Mouse (Mus musculus) cerebellum, adult 8-10 months (tissue): ENCODE measurements around the gene Foxd3.
"Not testable (repeated sequence)": the region's sequence is repeated elsewhere in the genome, so short reads cannot be mapped to it uniquely, and the experiment has no call there.

Experiments
- DNase-seq: peaks from one replicate; pipeline ENCODE4 v3.0.0; 2022

Gene Foxd3

DNA sequence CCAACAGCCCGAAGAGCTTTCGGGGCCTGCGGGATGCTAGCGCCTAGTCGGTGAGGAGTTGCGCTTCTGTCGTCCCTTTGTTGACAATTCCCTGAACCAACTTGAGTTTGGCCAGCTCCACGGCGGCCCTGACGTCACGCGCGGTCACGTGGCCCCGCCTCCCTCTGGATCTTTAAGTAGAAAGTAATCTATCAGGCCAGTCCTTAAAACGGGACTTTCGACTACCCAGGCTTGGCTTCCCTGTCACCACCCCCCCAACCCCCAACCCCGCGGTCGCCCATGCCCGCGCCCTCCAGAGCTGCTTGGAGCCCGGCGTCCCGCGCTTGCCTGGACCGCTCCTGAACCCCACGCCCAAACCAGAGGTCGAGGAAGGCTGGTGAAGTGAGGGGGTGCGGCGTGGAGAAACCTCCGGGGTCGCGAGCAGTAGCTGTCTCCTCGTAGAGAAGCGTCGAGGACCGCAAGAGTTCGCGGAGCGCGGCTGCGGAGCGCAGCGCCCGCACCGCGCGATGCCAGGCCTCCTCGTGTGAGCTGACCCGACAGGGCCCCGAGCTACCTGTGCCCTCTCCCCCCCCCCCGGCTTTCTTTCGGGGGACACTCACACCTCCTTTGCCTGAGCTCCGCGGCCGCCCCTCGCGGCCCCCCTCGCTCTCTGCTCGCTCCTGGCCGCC, at the start of gene Foxd3:
TSS of gene Foxd3 (plus strand) at position 363 of the 668 bp plus-strand sequence.
- DNase-seq: peak; percentile 8

DNA sequence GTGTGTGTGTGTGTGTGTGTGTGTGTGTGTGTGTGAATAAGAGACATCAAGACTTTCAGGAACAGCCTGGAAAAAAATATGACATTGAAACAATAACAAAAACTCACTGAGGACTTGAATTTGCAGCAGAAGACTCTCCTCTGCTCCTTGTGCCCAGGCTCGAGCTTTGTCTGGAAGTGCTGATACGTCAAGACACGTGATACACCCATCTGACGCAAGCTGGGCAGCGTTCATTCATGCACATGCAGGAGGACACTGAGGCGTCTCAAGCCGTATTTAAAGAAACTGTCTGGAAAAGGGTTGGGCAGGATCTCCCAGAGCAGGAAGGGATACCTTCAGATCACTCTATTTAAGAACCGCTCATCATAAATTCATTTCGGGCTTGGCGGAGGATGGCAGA, 43.9 kb upstream of the Foxd3 start:
- DNase-seq: no peak

DNA sequence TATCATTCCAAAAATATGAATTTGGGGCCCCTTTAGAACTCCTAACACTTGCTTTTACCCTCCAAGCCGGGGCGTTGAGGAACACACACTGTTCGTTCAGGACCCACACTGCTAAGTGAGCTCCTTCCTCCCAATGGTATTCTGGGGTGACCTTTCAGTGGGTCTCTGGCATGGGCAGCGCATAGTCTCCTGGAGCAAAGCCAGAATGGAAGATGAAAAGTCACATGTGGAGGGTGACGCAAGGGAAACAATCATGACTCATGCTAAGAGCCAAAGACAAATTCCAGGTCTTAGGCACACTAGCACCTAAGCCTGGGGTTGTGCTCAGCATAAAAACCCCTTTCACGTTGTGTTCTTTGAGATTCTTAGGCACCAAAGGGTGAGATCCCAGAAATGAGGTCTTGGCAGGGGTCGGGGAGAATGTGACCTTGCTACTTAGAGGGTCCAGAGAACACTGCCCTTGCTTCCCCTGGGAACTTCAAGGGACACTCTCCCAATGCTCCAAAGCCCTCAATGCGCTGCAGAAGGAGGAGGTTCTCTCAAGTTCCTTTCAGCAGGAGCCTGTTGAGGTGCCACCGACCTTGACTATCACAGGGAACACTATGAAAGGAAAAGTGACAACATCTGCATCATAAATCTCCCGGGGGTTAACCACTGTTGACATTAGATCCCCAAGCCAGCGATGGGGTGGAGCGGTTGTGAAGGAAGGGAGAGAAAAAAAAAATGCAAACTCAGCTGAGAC, 43.3 kb upstream of the Foxd3 start:
- DNase-seq: no peak

DNA sequence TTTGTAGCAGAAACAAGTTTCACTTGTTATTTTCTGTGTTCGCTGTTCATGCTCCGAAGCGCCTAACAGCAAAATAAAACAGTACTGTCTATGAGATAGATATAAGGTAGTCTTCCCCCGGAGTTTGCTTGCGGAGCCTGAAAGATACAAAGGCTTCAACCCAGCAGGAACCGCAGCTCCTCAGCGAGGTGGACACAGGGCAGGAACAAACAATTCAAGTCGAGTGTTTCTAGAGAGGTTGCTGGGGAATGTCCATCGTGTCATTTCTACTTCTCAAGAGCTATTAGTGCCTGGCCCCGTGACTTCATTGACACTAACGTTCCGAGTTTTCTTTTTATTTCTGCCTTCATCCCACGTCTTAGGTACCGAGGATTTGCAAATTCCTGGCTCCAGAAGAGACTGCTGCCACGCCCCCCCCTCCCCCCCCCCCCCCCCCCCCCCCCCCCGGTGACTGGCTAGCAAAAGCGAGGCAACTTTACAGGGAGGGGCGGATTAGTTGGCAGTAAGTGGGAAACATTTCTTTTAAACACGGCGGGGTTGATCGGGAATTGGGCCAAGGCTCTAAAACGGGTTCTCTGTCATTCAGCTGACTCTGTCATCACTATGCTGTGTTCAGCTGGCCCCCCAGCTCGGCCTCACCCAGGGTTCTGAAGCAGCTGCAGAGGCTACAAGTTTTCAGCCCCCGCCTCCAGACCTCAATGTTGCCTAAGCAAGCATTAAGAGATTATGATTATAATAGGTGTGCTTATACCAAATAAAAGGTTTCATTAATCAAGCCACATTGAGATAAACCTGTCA, 29.9 kb upstream of the Foxd3 start:
- no peak for DNase-seq

DNA sequence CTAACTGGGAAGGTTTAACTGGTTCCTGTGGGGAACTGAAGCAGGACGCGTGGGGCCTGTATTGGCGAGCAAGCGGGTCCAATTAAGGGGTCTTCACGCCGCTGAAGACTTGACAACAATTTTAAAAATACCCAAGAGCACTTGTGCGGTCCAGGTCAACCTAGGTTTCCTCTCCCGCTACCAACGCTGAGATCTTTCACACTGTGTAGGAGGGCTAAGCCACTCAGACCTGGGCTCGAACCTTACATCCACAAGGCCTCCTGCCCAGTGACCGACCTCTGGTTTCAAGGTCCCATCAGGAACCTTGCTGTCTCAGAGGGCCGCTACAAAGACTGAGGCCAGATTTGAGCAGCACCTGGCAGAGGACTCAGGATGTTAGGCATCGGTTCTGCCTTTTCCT, 29.0 kb upstream of the Foxd3 start:
- no peak for DNase-seq

DNA sequence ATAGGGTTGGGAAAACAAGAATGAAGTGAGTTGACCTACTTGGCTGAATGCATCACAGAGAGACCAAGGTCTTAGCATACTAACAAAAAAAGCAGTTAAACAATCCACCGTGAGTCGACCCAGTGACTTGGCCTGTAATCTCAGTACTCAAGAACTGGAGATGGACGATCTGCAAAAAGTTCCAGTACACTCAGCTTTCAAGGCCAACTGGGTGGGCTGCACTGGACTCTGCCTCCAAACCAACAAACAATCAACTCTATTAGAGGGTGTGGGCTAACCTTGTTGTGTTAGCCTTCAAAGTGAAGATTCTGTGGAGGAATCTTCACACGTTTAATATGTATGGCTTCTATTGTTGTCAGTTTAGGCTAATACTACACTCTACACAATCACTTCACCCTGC, 20.1 kb upstream of the Foxd3 start:
- no peak for DNase-seq

DNA sequence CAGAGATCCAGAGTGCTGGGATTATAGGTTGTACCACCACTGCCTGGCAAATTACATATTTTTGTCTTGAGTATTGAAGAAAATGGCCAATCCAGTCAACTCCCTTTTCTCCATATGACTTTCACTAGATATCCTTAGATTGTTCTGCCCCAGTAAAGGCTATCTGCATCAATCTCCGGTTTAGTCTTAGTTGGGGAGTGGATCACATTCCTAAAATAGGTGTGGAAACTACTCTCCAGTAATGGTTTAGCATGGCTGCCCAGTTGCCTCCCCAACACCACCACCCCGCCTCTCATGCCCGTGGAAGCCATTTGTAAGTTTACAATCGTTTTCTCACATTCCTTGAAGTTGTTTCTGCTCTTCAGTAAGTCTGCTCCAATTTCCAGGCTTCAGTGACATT, 19.4 kb upstream of the Foxd3 start:
- DNase-seq: no peak

DNA sequence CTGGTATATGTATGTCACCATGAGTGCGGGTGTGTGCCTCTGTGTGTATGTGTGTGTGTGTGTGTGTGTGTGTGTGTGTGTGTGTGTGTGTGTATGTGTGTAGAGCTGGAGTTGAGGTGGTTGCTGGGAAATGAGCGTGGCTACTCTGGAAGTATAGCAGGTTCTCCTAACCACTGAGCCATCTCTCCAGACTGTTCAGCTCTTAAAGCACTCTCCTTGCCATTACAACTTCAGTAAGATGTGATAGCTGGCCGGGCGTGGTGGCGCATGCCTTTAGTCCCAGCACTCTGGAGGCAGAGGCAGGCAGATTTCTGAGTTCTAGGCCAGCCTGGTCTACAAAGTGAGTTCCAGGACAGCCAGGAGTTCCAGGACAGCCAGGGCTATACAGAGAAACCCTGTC, 15.5 kb upstream of the Foxd3 start:
- DNase-seq: not testable (repeated sequence)

DNA sequence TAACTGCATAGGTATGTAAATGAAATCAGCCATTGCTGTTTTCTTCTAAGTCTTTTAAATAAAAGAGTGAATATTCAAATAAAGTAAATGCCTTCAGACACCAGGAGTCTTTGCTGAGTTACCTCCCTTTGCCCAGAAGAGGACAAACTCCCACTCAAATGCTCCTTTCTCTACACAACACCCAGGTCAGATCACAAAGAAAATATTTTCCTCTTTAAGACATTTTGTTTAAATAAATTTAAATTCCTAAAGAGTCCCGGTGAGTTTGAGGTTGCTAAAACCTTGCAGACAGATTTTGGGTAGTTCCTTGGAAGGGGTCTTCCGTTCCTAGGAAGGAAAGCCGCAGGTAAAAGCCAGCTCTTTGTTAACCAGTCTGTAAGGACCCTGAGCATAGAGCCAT, 14.2 kb upstream of the Foxd3 start:
- no peak for DNase-seq

DNA sequence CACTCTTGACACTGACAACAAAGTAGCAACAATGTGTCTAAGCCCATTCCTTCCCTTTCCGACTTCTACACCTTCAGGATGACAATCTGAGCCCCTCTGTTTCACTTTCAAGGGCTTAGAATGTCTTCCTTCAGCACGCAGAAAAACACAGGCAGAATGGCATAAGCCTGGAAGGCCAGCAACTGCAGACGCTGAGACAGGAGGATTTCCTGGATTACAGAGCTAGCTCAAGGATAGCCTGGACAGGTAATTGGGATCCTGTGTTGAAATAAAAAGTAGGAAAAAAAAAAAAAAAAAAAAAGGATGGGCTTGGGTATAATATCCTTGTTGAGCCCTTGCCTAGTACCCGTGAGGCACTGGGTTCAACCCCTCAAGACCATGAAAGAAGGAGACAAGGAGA, 10.5 kb upstream of the Foxd3 start:
- DNase-seq: no peak

DNA sequence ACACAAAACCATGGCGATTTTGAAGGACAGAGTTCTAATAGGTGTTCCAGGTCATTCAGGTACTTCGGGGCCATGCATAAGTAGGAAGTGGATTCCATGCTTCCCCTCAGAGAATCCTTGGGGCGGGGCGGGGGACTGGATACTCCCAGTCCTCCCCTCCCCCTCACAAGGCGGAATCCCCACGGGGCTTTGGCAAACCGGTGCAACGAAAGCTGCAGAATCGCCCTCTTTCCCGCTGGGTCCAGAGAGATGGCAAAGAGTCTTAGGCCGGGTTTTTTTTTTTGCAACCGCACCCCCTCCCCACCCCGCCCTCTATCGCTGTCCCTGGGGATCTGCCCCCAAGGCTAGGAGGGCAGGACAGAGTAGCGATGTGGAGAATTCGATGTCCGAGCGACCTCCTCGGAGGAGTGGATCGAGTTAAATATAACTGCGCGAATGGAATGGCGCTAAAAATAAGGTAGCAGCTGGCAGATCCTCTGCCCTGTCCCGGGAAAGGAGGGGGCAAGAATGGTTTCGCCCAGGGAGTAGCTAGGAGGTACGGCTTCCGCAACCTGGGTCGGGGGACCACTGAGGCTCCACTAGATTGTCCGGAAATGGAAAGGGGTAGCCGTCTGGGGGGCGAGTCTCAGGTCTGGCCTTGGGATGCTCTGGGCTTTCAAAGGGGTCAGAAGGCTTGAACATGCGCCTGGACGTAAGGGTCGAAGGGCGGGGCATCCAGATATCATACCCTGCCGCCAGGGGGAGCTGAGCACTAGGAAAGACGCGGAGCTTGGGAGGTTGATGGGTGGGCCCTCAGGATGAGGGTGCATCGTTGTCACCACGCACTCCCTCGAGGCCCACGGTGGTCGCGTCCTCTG, 5.8 kb upstream of the Foxd3 start:
- DNase-seq: no peak

DNA sequence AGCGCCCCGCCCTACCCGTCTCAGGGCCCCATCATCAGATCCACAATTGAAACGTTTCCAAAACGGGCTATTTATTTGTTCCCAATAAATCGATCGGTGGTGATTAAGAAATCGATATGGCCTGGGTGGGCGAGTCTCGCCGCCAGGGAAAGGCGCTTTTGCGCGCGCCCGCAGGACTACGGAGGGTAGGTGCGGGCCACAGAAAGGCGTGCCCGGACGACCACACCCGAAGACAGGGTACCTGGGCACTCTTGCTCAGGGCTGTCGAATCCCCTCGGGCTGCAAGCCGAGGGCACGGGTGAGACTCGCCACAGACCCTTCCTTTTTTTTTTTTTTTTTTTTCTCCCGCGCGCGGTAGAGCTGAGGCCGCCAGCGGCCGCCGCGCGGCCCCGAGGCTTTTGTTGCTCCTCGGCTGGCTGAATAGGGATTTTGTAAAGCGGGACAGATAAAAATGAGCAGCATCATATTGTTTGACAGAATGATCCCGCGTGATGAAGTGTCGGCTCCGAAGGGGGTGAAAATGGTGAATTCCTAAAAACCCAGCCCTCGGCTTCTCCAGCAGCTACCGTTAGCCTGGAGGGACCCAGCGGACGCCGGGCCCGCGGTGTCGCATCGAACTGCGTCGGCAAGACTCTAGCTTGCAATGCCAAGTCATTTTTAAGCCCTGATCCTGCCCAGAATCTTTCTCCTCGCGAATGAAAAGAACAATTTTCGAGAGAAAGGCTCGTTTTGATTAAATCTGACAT, 5.0 kb upstream of the Foxd3 start:
- peak; percentile 20 for DNase-seq

DNA sequence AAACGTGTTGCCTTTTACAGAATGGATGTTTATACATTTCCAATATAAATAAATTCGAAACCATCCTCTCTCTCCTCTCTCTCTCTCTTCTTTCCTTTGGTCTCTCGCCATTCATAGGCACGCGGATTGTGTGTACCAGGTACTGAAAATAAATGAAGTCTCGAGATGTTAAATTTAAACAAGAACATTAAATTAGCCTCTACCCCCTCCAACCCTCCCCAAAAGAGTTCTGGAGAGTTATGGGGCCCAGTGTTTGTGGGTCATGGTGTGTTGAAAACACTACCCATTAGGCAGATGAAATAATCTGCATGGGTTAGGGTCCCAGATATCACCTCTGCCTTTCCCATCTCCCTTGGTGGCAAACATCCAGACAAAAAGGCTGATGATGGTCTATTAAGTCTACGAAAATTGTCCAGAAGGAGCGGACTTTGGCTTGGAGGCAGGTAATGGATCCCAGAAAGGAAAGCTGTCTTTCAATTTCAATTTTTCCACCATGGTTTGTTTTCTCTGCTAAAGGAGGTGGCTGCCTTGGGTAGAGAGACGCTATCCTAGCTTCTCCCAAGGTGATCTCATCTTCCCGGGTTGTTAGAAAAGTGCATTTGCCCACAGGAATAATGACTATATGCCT, 4.2 kb upstream of the Foxd3 start:
- no peak for DNase-seq

DNA sequence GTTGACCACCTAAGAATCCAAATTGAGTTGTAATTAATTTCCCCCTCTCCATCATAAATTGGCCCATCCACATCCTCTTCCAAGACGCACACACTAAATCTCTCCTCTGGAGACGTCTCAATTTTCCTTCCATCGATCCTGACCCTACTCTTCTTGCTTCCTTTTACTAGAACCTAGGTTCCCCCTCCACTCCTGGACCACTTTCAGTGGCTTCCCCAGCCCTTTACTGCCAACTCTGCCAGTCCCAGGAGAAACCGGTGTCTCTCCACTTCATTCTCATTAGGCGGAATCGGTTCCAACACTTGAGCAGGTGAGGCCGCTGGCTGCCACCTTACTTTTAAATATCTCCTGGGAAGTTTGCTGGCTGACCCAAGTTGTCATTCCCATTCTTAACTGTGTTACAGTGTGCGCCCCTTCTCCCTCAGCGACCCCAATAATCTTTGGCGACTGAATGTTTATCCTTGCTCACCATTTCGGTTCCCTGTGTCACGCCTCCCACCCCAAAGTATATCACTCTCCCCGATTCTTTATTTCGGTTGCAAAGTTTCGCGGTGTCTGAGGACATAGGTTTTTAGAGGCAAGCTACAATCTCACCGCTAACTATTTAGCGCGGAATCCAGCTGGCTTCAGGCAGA, 3.4 kb upstream of the Foxd3 start:
- DNase-seq: no peak

DNA sequence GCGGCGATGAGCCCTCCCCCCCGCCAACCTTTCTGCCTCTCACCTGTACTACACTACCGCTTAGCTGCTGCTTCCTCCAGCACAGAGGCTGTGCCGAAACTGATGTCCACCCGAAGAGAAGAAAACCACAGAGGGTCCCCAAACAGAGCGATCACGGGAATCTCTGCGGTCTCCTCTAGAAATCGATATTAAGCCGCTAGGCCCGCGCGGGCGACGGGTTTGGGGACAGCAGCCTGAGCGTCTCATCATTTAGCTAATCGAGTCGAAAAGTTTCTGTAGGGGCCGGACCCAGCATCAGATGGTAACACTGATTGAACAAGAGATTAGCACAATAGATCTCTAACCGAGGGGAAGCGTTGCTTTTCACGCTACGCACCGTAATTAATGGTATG, 2.9 kb upstream of the Foxd3 start:
- DNase-seq: no peak

DNA sequence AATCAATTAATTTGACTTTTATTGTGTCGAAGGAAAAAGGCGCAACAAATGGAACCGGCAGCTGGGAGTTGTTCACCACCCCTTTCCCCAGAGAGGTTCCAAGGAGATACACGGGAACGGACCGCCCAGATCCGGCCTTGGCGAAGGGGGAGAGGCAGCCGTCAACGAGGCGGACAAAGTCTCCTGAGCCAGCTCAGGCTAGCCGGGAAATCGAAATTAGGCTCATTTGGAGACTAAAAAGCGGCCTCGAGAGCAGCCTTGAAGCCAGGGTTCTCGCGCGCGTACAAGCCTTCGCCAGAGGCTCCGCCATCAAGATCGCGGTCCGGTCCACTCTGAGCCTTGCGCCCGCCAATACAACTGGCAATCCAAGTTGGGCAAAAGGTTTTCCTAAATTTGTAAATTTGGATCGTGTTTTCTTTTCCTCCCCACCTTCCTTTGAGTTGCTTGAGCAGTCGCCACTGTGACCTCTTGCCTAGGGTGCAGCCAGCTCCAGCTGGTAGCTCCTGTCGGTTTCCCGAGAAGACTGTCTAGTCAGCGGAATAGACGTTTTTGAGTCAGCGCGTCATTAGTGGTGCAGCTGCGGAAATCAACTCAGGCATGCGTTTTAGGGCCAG, 2.4 kb upstream of the Foxd3 start:
- peak; percentile 14 for DNase-seq

DNA sequence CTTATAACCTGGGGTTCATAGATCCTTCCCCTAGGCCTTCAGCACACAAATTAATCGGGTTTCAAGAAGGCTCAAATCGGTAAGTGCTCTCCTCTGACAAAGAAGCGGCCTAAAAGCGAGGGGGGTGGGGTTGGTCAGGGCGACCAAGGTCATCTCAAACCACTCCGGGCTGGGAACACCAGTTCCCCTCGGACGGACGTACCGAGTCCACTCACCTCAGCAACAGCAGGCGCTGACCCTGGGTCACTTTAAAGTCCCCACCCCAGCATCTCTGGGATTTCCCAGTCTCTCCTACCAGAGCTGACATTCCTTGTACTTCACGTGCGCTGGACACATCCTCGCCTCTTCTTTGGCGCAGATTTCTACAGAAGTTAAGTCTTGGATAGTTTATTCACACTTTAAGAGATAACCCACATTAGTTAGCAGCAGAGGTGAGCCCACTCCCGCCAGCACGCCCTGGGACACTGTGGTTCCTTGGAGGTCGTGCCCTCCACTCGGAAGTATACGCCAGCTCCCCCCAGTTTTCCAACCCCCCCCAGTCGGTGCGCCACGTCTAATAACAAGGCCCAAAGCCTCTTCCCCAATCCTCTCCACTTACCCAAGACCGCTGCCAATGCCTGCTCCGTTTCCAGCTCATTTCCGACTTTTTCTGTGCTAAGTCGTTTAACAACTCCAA, 1.3 kb upstream of the Foxd3 start:
- DNase-seq: peak; percentile 9

DNA sequence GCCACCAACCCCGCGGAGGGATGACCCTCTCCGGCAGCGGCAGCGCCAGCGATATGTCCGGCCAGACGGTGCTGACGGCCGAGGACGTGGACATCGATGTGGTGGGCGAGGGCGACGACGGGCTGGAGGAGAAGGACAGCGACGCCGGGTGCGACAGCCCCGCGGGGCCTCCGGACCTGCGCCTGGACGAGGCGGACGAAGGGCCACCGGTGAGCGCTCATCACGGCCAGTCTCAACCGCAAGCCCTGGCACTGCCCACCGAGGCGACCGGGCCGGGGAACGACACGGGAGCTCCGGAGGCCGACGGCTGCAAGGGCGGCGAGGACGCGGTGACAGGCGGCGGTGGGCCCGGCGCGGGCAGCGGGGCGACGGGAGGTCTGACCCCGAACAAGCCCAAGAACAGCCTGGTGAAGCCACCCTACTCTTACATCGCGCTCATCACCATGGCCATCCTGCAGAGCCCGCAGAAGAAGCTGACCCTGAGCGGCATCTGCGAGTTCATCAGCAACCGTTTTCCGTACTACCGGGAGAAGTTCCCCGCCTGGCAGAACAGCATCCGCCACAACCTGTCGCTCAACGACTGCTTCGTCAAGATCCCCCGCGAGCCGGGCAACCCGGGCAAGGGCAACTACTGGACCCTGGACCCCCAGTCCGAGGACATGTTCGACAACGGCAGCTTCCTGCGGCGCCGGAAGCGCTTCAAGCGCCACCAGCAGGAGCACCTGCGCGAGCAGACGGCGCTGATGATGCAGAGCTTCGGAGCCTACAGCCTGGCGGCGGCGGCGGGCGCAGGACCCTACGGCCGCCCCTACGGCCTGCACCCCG, 718 bp downstream of the Foxd3 start:
- peak; percentile 25 for DNase-seq

DNA sequence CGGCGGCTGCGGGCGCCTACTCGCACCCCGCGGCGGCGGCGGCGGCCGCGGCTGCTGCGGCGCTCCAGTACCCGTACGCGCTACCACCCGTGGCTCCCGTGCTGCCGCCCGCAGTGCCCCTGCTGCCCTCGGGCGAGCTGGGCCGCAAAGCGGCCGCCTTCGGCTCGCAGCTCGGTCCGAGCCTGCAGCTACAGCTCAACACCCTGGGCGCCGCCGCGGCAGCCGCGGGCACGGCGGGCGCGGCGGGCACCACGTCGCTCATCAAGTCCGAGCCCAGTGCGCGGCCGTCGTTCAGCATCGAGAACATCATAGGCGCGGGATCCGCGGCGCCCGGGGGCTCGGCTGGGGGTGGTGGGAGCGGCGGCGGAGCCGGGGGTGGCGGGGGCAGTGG, 1.3 kb downstream of the Foxd3 start:
- no peak for DNase-seq
